Mouse (Mus musculus): ENCODE results near the gene Selenon.

- TF ChIP-seq CTCF (IDR thresholded peaks at IDR 0.05; ENCODE audit: low read depth, low read length) = no peak
- TF ChIP-seq GATA2 (IDR thresholded peaks at IDR 0.05; ENCODE audit: borderline replicate concordance, low read depth, low read length) = no peak
- no peak for TF ChIP-seq GATA1 (IDR thresholded peaks at IDR 0.05; ENCODE audit: borderline replicate concordance, low read length)
- no peak for TF ChIP-seq TAL1 (conservative IDR thresholded peaks at IDR 0.05; ENCODE audit: low read depth, low read length)
- TF ChIP-seq POLR2AphosphoS5 (IDR thresholded peaks at IDR 0.05; ENCODE audit: insufficient replicate concordance, low read depth, low read length) = no peak
These were observed 36.4 kb downstream of the Selenon start for GRCm38 (mm10) chr4:134515614-134516013.

Data from G1E (cell line).